Mouse (Mus musculus) retina, adult 2 months (tissue): ENCODE data around the gene Fam222a.

Experiments used
- DNase-seq: peaks from one replicate; pipeline ENCODE4 v3.0.0-alpha.2; 2012; ENCODE audit warnings: low read depth, low spot score

Gene Fam222a

GRCm38 (mm10) chr5:114560533-114560936 is 7.3 kb upstream of the Fam222a start:
- no peak for DNase-seq

- no peak for DNase-seq
Observed at GRCm38 (mm10) chr5:114560965-114561364, 6.9 kb upstream of the Fam222a start.

GRCm38 (mm10) chr5:114563994-114564393 is 3.8 kb upstream of the Fam222a start:
- no peak for DNase-seq

GRCm38 (mm10) chr5:114565305-114565704 is 2.5 kb upstream of the Fam222a start:
- DNase-seq, result no peak

- DNase-seq, result no peak
Observed at GRCm38 (mm10) chr5:114565751-114566150, 2.1 kb upstream of the Fam222a start.

GRCm38 (mm10) chr5:114566461-114566860 is 1.4 kb upstream of the Fam222a start:
- no peak for DNase-seq

GRCm38 (mm10) chr5:114567075-114567517 is 720 bp upstream of the Fam222a start:
- DNase-seq, result peak; percentile 93

- peak; percentile 67 for DNase-seq
Observed at GRCm38 (mm10) chr5:114568818-114569217, 1.0 kb downstream of the Fam222a start.

GRCm38 (mm10) chr5:114569918-114570670 is 2.3 kb downstream of the Fam222a start:
- DNase-seq, result no peak

GRCm38 (mm10) chr5:114570791-114571450 is 3.1 kb downstream of the Fam222a start:
- no peak for DNase-seq

- peak; percentile 65 for DNase-seq
Observed at GRCm38 (mm10) chr5:114571451-114572030, 3.7 kb downstream of the Fam222a start.

- no peak for DNase-seq
Observed at GRCm38 (mm10) chr5:114572997-114573396, 5.2 kb downstream of the Fam222a start.

GRCm38 (mm10) chr5:114573920-114574628 is 6.3 kb downstream of the Fam222a start:
- DNase-seq, result no peak

GRCm38 (mm10) chr5:114575010-114575409 is 7.2 kb downstream of the Fam222a start:
- no peak for DNase-seq

GRCm38 (mm10) chr5:114575530-114575929 is 7.7 kb downstream of the Fam222a start:
- DNase-seq, result no peak

GRCm38 (mm10) chr5:114575986-114576605 is 8.3 kb downstream of the Fam222a start:
- DNase-seq, result no peak

GRCm38 (mm10) chr5:114578361-114578760 is 10.5 kb downstream of the Fam222a start:
- DNase-seq, result no peak

GRCm38 (mm10) chr5:114579714-114580357 is 12.0 kb downstream of the Fam222a start:
- no peak for DNase-seq

- DNase-seq, result no peak
Observed at GRCm38 (mm10) chr5:114581486-114581885, 13.7 kb downstream of the Fam222a start.

GRCm38 (mm10) chr5:114583046-114583445 is 15.2 kb downstream of the Fam222a start:
- DNase-seq, result no peak
